ENCODE assay signal across 39 mouse cellular contexts in genomic region chr9:19690281-19690680, GRCm38 (mm10). TPM values are rescaled to one million over a fixed set of nuclear protein-coding genes. Genes with fewer than 3 reads are reported as not detected.
"Had no signal": no experiment of that assay in that cellular context is flagged by ENCODE, and none has a peak within 500 bp of the region (broad histone marks: within the 10 kb centered on the region; RNA-seq: fewer than 3 reads in every experiment).

No protein-coding gene starts in this region.

- H3K27ac ChIP-seq: heart, adult 2 months; heart, embryonic 13.5 days; heart, embryonic 15.5 days; hindbrain, embryonic 13.5 days; hindbrain, embryonic 15.5 days; hindbrain, postnatal 0 days; limb, embryonic 13.5 days; limb, embryonic 15.5 days; liver, embryonic 12.5 days; liver, embryonic 14.5 days had no signal

- H3K4me3 ChIP-seq: heart, adult 2 months; heart, embryonic 13.5 days; heart, embryonic 15.5 days; hindbrain, embryonic 13.5 days; hindbrain, embryonic 15.5 days; limb, embryonic 13.5 days; limb, embryonic 15.5 days; liver, embryonic 12.5 days had no signal

- H3K27me3 ChIP-seq: heart, embryonic 13.5 days; heart, embryonic 15.5 days; hindbrain, embryonic 13.5 days; hindbrain, embryonic 15.5 days; limb, embryonic 13.5 days; limb, embryonic 15.5 days; liver, embryonic 12.5 days had no signal

- H3K9me3 ChIP-seq: heart, embryonic 15.5 days; hindbrain, embryonic 15.5 days; limb, embryonic 15.5 days; liver, embryonic 12.5 days had no signal

- H3K9ac ChIP-seq: heart, embryonic 13.5 days; heart, embryonic 15.5 days; hindbrain, embryonic 13.5 days; hindbrain, embryonic 15.5 days; limb, embryonic 13.5 days; limb, embryonic 15.5 days; liver, embryonic 12.5 days; liver, embryonic 14.5 days had no signal

- DNase-seq: gastrocnemius, postnatal 14 days; gastrocnemius, postnatal 36 days; heart, adult 11 months; heart, adult 2 months; heart, postnatal 14 days; heart, postnatal 36 days; kidney, adult 11 months; kidney, postnatal 10 days; kidney, postnatal 25 days; layer of hippocampus, adult 9-11 months; layer of hippocampus, postnatal 36 days; left cerebral cortex, postnatal 4 days had no signal

- H3K4me1 ChIP-seq: heart, embryonic 13.5 days; heart, embryonic 15.5 days; hindbrain, embryonic 13.5 days; hindbrain, embryonic 15.5 days; limb, embryonic 13.5 days; limb, embryonic 15.5 days; liver, embryonic 12.5 days had no signal

- H3K36me3 ChIP-seq: heart, embryonic 13.5 days; heart, embryonic 15.5 days; hindbrain, embryonic 13.5 days; hindbrain, embryonic 15.5 days; limb, embryonic 13.5 days; limb, embryonic 15.5 days; liver, embryonic 12.5 days had no signal

- H3K4me2 ChIP-seq: heart, embryonic 11.5 days; heart, embryonic 13.5 days; heart, embryonic 15.5 days; hindbrain, embryonic 13.5 days; hindbrain, embryonic 15.5 days; limb, embryonic 13.5 days; limb, embryonic 15.5 days; liver, embryonic 12.5 days had no signal

- ATAC-seq: hindbrain, postnatal 0 days; intestine, embryonic 16.5 days; liver, embryonic 12.5 days had no signal

RNA-seq across cellular contexts. Expression of gene Olfr857, which starts 19.0 kb away (rescaled TPM):
- total RNA-seq: gastrocnemius, adult 18-20 months; gastrocnemius, adult 8-10 months; gastrocnemius, postnatal 14 days; gastrocnemius, postnatal 36 days; heart, adult 2 months; heart, postnatal 14 days; heart, postnatal 36 days; hematopoietic stem cell, adult 5-6 weeks; hindbrain, postnatal 0 days; layer of hippocampus, adult 18-20 months; layer of hippocampus, adult 8-10 months; layer of hippocampus, postnatal 14 days; layer of hippocampus, postnatal 36 days; left cerebral cortex, adult 18-20 months; left cerebral cortex, postnatal 10 days; left cerebral cortex, postnatal 25 days; left cerebral cortex, postnatal 4 days had no signal
- polyA plus RNA-seq: gonadal fat pad, adult 2 months; heart, adult 2 months; heart, embryonic 11.5 days; heart, embryonic 13.5 days; heart, embryonic 15.5 days; heart, postnatal 0 days; hindbrain, embryonic 11.5 days; hindbrain, embryonic 13.5 days; hindbrain, embryonic 15.5 days; hindbrain, postnatal 0 days; intestine, embryonic 14.5 days; intestine, embryonic 16.5 days; kidney, embryonic 16.5 days; large intestine, adult 2 months; limb, embryonic 11.5 days; limb, embryonic 13.5 days; limb, embryonic 15.5 days; liver, embryonic 12.5 days; liver, embryonic 14.5 days had no signal
